Mouse (Mus musculus): ENCODE data around the gene Bicd2. TPM values are rescaled to one million over a fixed set of nuclear protein-coding genes. Genes with fewer than 3 reads are reported as not detected.

Gene Bicd2
- 44.5 and 49.9 TPM in 2 replicates for polyA plus RNA-seq (2016; fragmentation: Nextera tagmentation; extraction: Ambion mirVana)

- WGBS, result under 1% methylated on average over 74 of the region's 74 CpGs
- H3K9me3 ChIP-seq, result no peaks in the 10 kb centered on the region
- H3K4me2 ChIP-seq (replicated peaks), result peak within 1 kb of the TSS; percentile 87
- peaks cover 53% of the 10 kb centered on the region for H3K4me1 ChIP-seq
- no peaks in the 10 kb centered on the region for H3K27me3 ChIP-seq (replicated peaks)
- H3K36me3 ChIP-seq, result no peaks in the 10 kb centered on the region
- H3K27ac ChIP-seq, result peak within 1 kb of the TSS; percentile 59
- ATAC-seq (ENCODE audit: low FRiP score, low read depth), result peak; percentile 99
- peak within 1 kb of the TSS; percentile 91 for H3K4me3 ChIP-seq
- H3K9ac ChIP-seq, result peak within 1 kb of the TSS; percentile 86
Measured at GRCm38 (mm10) chr13:49341012-49341830, at the start of gene Bicd2. Gene Bicd2 (plus strand): TSS chr13:49341585.

GRCm38 (mm10) chr13:49291949-49292348 is 49.4 kb upstream of the Bicd2 start:
- no peak for ATAC-seq (ENCODE audit: low FRiP score, low read depth)
- no peak overlapping the region for H3K4me3 ChIP-seq
- WGBS, result 94% methylated on average over 6 of the region's 6 CpGs

GRCm38 (mm10) chr13:49294108-49294507 is 47.3 kb upstream of the Bicd2 start:
- Histone ChIP-seq H3K27me3 (replicated peaks) (no peaks in the 10 kb centered on the region), H3K9me3 (no peaks in the 10 kb centered on the region), H3K9ac (no peak overlapping the region), H3K4me3 (no peak overlapping the region), H3K27ac (no peak overlapping the region), H3K4me1 (no peaks in the 10 kb centered on the region), H3K4me2 (replicated peaks) (no peak overlapping the region), H3K36me3 (no peaks in the 10 kb centered on the region)
- WGBS, result 87% methylated on average over 9 of the region's 9 CpGs
- ATAC-seq (ENCODE audit: low FRiP score, low read depth), result no peak

More at GRCm38 (mm10) chr13:49291949-49292348, 49.4 kb upstream of the Bicd2 start:
- Histone ChIP-seq H3K4me2 (replicated peaks) (no peak overlapping the region), H3K9me3 (no peaks in the 10 kb centered on the region), H3K9ac (no peak overlapping the region), H3K36me3 (peaks cover 2% of the 10 kb centered on the region; the same call in 1 of the 2 replicates), H3K27ac (no peak overlapping the region), H3K27me3 (replicated peaks) (no peaks in the 10 kb centered on the region), H3K4me1 (no peaks in the 10 kb centered on the region)

GRCm38 (mm10) chr13:49296270-49296669 is 45.1 kb upstream of the Bicd2 start:
- Histone ChIP-seq H3K36me3 (no peaks in the 10 kb centered on the region), H3K4me1 (no peaks in the 10 kb centered on the region), H3K9me3 (no peaks in the 10 kb centered on the region), H3K27ac (no peak overlapping the region), H3K4me2 (replicated peaks) (no peak overlapping the region), H3K9ac (no peak overlapping the region), H3K4me3 (no peak overlapping the region), H3K27me3 (replicated peaks) (no peaks in the 10 kb centered on the region)
- ATAC-seq (ENCODE audit: low FRiP score, low read depth), result no peak
- WGBS, result 82% methylated on average over 7 of the region's 7 CpGs

- Histone ChIP-seq H3K4me3 (no peak overlapping the region), H3K36me3 (no peaks in the 10 kb centered on the region), H3K9me3 (no peaks in the 10 kb centered on the region), H3K4me2 (replicated peaks) (no peak overlapping the region), H3K4me1 (no peaks in the 10 kb centered on the region), H3K27ac (no peak overlapping the region), H3K9ac (no peak overlapping the region), H3K27me3 (replicated peaks) (no peaks in the 10 kb centered on the region)
- 87% methylated on average over 14 of the region's 14 CpGs for WGBS
- no peak for ATAC-seq (ENCODE audit: low FRiP score, low read depth)
Measured at GRCm38 (mm10) chr13:49298514-49299381, 42.6 kb upstream of the Bicd2 start.

GRCm38 (mm10) chr13:49300771-49301170 is 40.6 kb upstream of the Bicd2 start:
- WGBS, result 79% methylated on average over 1 of the region's 1 CpGs
- no peak overlapping the region for H3K27ac ChIP-seq
- H3K27me3 ChIP-seq (replicated peaks), result no peaks in the 10 kb centered on the region
- no peaks in the 10 kb centered on the region for H3K4me1 ChIP-seq
- no peaks in the 10 kb centered on the region for H3K9me3 ChIP-seq
- H3K4me3 ChIP-seq, result no peak overlapping the region
- no peak overlapping the region for H3K9ac ChIP-seq
- no peaks in the 10 kb centered on the region for H3K36me3 ChIP-seq
- ATAC-seq (ENCODE audit: low FRiP score, low read depth), result no peak
- H3K4me2 ChIP-seq (replicated peaks), result no peak overlapping the region

- WGBS, result 77% methylated on average over 7 of the region's 7 CpGs
- Histone ChIP-seq H3K4me2 (replicated peaks) (no peak overlapping the region), H3K9me3 (no peaks in the 10 kb centered on the region), H3K27ac (no peak overlapping the region), H3K36me3 (no peaks in the 10 kb centered on the region), H3K27me3 (replicated peaks) (no peaks in the 10 kb centered on the region), H3K4me3 (no peak overlapping the region), H3K4me1 (no peaks in the 10 kb centered on the region), H3K9ac (no peak overlapping the region)
- ATAC-seq (ENCODE audit: low FRiP score, low read depth), result no peak
Measured at GRCm38 (mm10) chr13:49306771-49307310, 34.5 kb upstream of the Bicd2 start.

- no peak overlapping the region for H3K27ac ChIP-seq
- 54% methylated on average over 10 of the region's 10 CpGs for WGBS
- no peaks in the 10 kb centered on the region for H3K9me3 ChIP-seq
- no peaks in the 10 kb centered on the region for H3K4me1 ChIP-seq
- H3K4me2 ChIP-seq (replicated peaks), result no peak overlapping the region
- H3K27me3 ChIP-seq (replicated peaks), result no peaks in the 10 kb centered on the region
- H3K9ac ChIP-seq, result no peak overlapping the region
- no peak for ATAC-seq (ENCODE audit: low FRiP score, low read depth)
- H3K4me3 ChIP-seq, result no peak overlapping the region
- no peaks in the 10 kb centered on the region for H3K36me3 ChIP-seq
Measured at GRCm38 (mm10) chr13:49307311-49307969, 33.9 kb upstream of the Bicd2 start.

GRCm38 (mm10) chr13:49308206-49308605 is 33.2 kb upstream of the Bicd2 start:
- H3K4me2 ChIP-seq (replicated peaks), result no peak overlapping the region
- H3K4me3 ChIP-seq, result no peak overlapping the region
- H3K36me3 ChIP-seq, result no peaks in the 10 kb centered on the region
- no peaks in the 10 kb centered on the region for H3K4me1 ChIP-seq
- no peak overlapping the region for H3K9ac ChIP-seq
- ATAC-seq (ENCODE audit: low FRiP score, low read depth), result no peak
- no peak overlapping the region for H3K27ac ChIP-seq
- 93% methylated on average over 4 of the region's 4 CpGs for WGBS
- H3K27me3 ChIP-seq (replicated peaks), result no peaks in the 10 kb centered on the region
- H3K9me3 ChIP-seq, result no peaks in the 10 kb centered on the region

- no peak for ATAC-seq (ENCODE audit: low FRiP score, low read depth)
- no peaks in the 10 kb centered on the region for H3K9me3 ChIP-seq
- H3K4me3 ChIP-seq, result no peak overlapping the region
- H3K36me3 ChIP-seq, result no peaks in the 10 kb centered on the region
- no peak overlapping the region for H3K9ac ChIP-seq
- no peak overlapping the region for H3K4me2 ChIP-seq (replicated peaks)
- no peaks in the 10 kb centered on the region for H3K4me1 ChIP-seq
- H3K27ac ChIP-seq, result no peak overlapping the region
- WGBS, result 87% methylated on average over 16 of the region's 16 CpGs
- no peaks in the 10 kb centered on the region for H3K27me3 ChIP-seq (replicated peaks)
Measured at GRCm38 (mm10) chr13:49308861-49309403, 32.5 kb upstream of the Bicd2 start.

GRCm38 (mm10) chr13:49309501-49309900 is 31.9 kb upstream of the Bicd2 start:
- Histone ChIP-seq H3K27ac (no peak overlapping the region), H3K9ac (no peak overlapping the region), H3K9me3 (no peaks in the 10 kb centered on the region), H3K36me3 (no peaks in the 10 kb centered on the region), H3K4me2 (replicated peaks) (no peak overlapping the region), H3K4me3 (no peak overlapping the region), H3K4me1 (no peaks in the 10 kb centered on the region), H3K27me3 (replicated peaks) (no peaks in the 10 kb centered on the region)
- no peak for ATAC-seq (ENCODE audit: low FRiP score, low read depth)
- 89% methylated on average over 1 of the region's 1 CpGs for WGBS
